Mouse (Mus musculus) left cerebral cortex, adult 18-20 months (tissue): ENCODE measurements around the gene Psmb4. TPM values are rescaled to one million over a fixed set of nuclear protein-coding genes. Genes with fewer than 3 reads are reported as not detected.
"Not testable (repeated sequence)": the region's sequence is repeated elsewhere in the genome, so short reads cannot be mapped to it uniquely, and the experiment has no call there.

Experiments used
- DNase-seq, 2 experiments: peaks; one replicate each; pipeline ENCODE4 v3.0.0; 2021 to 2022; ENCODE audit warnings: low spot score in 2 of 2, mixed read lengths in 1 of 2
- long read RNA-seq, 2 experiments: library from polyadenylated mRNA; stranded (forward); transcript quantifications; one replicate each; pipeline ENCODE4 v2.0.0; 2021
- total RNA-seq, 2 experiments: library from RNA; stranded (reverse); gene quantifications; 2 replicates each; pipeline ENCODE4 v1.2.3; 2021

Gene Psmb4
- total RNA-seq = 100 to 1,000 TPM; 281 to 296 TPM
- long read RNA-seq, experiment 1, transcript Psmb4-201 (7 exons, 1,183 nt) = major isoform, 57 of 64 reads
- long read RNA-seq, experiment 1, partial matches to known transcripts = 6 of 64 reads
- long read RNA-seq, experiment 1, other reads (novel, unspliced or antisense) = 1 of 64 reads
- long read RNA-seq, experiment 2, transcript Psmb4-201 (7 exons, 1,183 nt) = major isoform, 49 of 53 reads
- long read RNA-seq, experiment 2, partial matches to known transcripts = 3 of 53 reads
- long read RNA-seq, experiment 2, other reads (novel, unspliced or antisense) = 1 of 53 reads

DNA sequence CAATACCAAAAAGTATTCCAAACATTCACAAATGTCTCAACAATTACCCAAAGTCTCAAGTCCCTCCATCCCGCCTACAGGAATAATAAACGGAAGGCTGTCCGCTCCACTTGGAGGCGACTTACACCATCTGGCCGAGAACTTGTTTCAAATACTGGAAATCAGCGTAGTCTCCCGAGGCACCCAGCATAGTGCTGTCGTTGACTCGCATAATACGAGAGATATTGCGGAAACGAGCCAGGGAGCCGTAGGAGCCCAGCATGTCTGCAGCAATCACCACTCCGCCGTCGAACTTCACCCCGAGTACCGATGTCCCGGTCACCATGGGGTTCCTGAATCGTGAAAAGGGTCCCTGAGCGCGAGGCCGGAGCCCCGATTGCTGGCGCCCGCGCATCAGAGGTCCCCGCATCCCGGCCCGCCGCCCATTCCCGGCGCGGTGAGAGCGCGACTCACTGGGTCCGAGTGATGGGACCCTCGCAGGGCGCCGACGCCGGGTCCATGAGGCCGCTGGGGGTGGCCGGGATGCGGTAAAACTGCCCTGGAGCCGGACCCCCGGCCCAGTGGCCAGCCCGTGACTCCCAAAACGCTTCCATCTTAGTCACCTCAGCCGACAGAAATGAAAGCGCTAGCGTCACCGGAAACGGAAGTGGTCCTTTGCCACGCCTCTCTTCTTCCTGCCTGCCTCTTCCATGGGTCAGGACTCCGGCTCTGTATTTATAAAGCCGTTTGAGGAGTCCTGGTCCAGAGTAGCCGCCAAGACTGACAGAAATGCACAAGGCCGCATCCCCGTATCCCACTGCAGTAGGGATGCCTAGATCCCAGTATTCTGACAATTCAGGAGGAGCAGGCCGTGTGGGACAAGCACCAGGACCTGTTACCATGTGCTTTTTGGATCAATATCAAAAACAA, at the start of gene Psmb4:
Gene Psmb4, minus strand, starts transcription at position 646 of the 909 bp plus-strand sequence.
- DNase-seq = peak; percentile 79 to 89

DNA sequence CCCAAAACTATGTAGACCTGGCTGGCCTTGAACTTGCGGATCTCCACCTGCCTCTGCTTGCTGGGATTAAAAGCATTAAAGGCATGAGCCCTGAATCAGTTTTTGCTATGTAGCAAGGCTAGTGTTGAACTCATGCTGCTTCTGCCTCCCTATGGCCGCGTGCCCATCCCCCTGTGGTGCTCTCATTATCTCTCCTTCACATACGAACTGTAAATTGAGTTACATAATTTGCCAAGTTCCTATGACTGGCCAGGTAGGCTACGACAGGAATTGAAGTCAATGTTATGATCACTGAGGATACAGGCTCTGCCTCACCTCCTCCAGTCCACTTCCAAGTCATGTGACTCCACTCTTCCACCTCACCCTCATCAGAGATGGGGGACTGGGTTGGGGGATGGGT, 49.4 kb upstream of the Psmb4 start:
- DNase-seq = not testable (repeated sequence)

DNA sequence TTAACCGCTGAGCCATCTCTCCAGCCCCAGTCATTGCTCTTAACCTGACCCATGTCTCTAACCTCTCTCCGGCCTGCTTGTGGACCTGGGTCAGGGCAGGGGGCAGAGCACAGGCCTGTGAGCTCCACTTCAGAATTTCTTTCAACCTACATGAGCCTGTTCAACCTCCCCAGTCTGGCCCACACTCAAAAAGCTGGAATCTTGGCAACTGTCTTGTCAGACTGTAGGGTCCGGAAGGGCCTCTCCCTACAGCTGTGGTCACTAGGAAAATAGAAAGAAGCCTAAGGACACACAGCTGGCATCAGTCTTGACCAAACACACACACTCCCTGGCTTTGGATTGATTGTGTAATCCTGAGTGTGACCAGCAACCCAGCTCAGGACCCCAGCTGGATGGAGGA, 48.6 kb upstream of the Psmb4 start:
- not testable (repeated sequence) for DNase-seq

DNA sequence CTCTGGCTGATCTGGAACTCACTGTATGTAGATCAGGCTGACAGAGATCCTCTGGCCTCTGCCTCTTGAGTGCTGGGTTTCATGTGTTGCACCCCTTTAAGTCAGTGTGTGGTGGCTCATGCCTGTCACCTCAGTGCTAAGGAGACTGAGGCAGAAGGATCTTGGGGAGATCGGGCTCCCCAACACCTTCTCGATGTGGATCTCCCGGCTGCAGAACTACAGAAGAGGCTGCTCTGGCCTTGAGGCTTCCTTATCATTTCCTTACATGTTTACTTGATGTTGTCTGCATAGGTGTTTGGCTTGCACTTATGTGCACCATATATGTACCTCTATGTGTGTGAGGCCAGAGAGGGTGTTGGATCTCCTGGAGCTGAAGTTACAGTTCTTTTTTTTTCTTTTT, 47.8 kb upstream of the Psmb4 start:
- not testable (repeated sequence) for DNase-seq

DNA sequence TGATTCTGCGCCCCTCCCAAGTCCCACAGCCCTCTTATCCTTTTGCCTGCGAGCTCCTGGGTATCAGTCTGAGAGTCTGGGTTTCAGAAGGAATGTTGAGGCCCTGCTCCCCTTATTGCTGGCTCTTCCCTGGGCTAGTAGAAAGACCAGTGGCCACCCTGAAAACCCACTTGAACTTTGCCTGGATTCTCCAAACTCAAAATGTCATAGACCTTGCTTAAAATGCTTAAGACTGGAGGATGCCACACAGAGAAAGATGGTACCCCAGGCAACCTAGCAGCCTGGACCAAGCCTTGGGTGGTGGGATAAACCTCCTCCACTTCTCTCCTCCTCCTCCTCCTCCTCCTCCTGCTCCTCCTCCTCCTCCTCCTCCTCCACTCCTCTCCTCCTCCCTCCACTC, 46.8 kb upstream of the Psmb4 start:
- not testable (repeated sequence) for DNase-seq

DNA sequence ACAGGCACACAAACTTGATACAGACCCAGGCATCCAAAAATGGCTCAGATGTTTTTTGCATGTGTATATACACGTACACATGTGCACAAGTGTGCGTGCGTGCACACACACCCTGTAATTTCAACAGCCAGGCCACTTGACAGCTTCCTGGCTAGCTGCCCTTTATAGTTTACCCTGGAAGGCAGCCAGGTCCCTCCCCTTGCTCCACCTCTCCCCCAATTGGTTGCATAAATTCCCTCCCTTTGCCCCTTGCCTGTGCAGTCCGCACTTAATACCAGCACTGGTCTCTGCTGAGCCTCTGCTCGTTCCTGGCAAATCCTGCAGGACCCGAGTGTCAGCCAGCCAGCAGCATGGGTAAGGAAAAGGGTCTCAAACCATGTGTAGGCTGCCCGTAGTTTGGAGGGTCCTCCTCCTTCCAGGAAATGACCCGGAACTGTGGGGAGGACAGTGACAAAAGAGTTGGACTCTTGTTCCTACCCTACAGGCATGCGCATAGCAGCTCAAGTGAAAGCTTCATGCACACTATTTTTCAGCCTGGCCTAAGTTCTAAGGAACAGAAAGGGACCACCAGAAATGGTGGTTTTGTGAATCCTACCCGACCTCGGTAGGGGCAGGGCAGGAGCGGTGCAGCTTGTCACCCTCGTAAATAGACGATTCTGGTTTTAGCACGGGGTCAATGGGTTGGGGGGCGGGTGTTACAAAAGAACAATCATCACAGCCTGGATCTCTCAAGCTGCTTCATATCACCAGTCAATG, 46.2 kb upstream of the Psmb4 start, which contains the start of gene Selenbp1:
Gene Selenbp1, plus strand, starts transcription at position 248 of the 756 bp plus-strand sequence.
- DNase-seq = peak; percentile 24 to 32

DNA sequence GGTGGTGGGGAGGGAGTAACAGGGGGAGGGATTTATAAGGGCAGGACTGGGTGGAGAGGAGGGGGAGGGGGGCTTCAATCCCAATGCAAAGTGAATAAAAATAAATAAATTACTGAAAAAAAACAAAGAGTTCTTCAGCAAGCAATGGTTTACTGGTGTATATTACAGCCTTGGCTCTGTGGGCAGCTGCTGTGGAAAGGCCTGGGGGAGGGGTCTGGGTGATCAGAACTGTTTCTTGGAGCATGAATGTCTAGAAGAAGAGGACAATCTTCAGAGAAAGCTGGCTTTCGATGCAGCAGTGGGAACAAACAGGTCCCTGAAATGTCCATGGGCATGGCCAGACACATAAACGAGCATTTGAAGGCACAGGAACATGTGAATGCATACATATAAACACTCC, 45.5 kb upstream of the Psmb4 start:
- DNase-seq = not testable (repeated sequence)

DNA sequence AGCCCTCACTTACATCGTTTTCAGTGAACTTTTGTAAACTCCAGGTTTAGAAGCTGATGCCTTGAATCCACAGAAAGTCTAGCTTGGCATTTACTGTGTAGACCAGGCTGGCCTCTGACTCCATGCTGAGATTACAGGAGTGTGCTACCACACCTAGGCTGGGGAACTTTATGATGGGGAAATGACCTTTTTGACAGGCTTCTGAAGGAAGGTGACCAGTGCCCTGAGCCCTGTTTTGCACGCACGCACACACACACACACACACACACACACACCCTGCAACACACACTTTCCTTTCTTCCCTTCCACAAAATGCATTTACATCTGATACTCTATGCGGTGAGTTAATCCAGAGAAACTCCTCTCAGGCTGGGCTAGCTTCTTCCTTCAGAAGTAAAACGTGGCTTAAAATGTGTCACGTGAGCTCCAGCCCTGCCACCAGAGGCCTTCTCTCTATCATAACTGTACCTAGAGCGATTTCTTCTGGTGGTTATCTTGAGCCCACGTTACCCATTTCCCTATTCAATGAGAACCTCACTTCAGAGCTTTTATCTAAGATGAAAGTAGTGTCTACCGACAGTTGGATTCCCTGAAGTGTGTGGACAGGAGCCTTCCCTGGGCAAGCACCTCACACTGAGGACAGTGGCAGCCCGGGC, 44.8 kb upstream of the Psmb4 start:
- not testable (repeated sequence) for DNase-seq

DNA sequence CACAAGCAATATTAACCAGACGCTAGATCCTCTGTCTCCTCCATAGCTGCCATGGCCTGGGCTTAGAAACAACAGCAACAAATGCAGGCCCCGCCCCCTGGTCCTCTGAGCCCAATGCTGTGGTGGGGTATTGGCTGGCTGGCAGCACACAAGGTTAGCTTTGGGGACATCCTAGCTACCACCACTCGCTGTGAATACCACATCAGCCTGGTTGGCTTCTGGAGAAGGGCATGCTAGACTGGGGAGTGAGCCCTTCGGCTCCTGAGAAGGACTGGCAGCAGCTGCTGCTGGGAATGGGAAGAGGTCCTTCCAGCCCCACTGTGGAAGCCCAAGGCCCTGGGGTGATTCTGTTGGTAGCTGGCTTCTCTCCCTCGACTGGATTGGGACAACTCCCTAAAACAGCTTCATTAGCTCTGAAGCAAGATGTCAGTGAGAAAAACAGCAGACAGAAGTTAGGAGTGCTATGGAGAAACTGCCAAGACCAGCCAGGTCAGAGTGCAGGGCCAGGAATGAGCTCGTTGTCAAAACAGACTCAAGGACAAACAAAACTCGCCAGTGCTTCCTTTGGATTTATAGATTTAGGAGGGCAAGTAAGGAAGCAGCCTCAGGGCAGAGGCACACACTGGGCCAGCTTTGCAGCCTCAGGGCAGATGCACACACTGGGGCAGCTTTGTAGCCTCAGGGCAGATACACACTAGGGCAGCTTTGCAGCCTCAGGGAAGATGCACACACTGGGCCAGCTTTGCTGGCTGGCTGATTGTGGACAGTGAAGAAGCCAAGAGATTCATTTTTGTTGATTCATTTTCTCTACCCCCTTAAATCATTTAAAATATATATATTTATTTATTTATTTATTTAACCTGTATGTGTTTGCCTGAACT, 43.9 kb upstream of the Psmb4 start:
- not testable (repeated sequence) for DNase-seq

DNA sequence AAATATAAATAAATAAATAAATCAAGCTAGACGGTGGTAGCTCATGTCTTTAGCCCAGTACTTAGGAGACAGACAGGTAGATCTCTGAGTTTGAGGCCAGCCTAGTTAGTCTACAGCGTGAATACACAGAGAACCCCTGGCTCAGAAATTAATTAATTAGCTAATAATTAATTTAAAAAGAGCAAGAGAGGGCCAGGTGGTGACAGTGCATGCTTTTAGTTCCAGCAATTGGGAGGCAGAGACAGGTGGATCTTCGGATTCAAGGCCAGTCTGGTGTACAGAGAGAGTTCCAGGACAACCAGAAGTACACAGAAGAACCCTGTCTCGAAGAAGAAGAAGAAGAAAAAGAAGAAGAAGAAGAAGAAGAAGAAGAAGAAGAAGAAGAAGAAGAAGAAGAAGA, 42.2 kb upstream of the Psmb4 start:
- DNase-seq = not testable (repeated sequence)

DNA sequence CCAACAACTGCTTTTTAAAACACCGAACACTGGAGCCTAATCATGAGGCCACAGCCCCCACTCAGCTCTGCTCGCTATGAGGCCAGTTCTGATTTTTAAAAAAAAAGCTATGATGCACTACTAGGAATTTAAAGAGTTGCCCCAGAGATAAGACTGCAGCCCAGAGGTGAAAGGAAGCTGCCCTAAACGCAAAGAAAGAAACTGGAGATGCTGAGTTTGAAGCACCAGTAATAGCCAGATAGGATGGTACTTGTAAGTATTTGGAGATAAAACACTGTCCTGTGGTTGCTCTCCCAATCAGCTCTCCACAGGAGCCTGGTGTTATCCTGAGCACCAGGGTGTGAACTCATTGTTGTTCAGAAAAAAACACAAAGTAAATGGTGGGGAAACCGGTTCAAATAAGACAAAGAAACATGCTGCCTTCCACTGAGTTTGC, 39.6 kb upstream of the Psmb4 start:
- DNase-seq = not testable (repeated sequence)

DNA sequence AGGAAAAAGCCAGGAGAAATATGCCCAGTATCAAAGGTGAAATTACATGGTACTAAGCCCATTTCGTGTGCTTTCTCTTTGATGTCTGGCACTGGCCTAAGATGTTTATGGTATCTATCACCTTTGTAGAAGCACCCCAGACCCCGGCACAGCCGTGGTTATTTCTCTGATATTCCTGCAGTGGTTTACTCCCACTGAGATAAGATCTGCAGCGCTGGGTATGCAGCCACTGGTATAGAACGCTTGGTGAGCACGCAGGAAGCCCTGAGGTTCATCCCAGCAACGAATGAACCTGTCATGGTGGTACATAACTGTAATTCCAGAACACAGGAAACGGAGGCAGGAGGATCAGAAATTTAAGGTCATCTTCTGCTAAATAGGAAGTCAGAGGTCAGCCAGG, 37.9 kb upstream of the Psmb4 start:
- no peak for DNase-seq

DNA sequence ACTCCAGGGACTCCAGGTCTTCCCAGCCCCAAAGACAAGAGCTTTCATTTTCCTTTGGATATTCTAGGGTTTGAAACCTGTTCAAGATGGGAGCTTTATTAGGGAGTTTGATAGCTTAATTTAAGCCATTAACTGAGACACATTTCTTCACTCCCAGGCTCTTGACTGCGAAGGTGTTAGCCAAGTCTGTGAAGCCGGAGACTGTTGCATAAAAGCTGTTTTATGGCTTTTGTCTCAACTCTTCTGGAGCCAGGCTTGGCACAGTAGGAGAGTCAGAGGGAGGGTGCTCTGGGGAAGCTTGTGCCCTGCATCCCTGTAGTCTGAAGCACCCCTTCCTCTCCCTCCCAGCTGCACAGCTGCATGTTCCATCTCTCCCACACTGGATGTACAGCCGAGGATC, 35.6 kb upstream of the Psmb4 start:
- no peak for DNase-seq

DNA sequence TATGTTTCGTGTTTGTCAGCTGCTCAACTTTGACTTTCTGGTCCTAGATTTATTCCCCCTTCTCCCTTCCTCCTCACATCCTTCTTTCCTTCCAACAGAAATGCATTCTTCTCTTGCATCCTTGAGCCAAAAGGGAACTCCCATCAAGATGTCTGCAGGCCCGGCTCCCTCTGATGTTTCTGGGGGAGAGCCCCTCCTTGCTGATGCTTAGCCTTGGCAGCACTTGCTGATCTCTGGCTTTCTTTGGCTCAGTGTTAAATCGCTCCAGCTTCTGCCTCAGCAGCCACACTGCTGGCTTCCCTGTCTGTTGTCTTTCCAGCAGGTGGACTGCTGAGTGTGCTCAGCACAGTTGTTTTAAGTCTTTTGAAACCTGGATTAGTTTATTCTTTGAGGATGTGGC, 34.3 kb upstream of the Psmb4 start:
- DNase-seq = no peak

DNA sequence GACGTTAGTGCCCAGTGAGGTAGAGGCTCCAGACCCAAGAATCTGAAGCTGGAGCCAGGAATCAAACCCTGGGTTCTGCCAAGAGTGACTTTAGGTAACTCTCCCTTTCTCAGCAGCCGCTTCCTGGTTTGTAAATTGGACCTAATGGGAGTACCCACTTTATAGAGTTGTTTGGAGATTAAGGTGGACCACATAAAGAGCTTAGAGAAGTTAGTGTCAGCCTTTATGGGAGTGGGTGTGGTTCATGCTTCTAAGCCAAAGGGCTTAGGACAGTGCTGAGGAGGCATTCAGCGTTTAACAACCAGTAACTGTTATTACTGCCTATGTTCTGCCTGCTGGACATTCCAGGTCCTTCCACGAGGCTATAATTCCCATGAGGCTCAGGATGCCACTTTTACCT, 32.1 kb upstream of the Psmb4 start:
- DNase-seq = no peak

DNA sequence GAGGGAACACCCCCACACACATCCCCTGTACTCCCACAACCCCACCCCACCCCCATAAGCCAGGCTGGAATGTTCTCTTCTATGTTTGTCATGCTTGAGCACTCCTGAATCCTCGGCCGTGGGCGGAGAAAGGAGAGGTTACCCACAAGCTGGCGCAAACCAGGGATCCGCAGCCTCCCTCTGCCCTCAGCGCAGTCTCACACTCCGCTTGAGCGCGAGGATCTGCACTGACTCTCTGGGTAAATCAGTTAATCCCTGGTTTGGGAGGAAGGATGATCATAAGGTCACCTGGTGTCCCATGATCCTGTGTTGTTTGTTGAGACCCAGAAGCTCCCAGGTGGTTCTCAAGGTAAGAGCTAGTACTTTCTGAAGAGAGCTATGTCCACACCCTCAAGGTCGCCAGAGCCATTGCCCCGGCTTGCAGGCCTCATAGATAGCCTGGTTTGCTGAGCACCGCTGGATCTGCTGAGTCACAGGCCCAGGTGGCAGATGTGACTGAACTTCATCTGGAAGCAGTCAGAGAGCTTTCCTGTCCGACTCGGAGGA, 31.1 kb upstream of the Psmb4 start:
- DNase-seq = peak; percentile 36 to 39

DNA sequence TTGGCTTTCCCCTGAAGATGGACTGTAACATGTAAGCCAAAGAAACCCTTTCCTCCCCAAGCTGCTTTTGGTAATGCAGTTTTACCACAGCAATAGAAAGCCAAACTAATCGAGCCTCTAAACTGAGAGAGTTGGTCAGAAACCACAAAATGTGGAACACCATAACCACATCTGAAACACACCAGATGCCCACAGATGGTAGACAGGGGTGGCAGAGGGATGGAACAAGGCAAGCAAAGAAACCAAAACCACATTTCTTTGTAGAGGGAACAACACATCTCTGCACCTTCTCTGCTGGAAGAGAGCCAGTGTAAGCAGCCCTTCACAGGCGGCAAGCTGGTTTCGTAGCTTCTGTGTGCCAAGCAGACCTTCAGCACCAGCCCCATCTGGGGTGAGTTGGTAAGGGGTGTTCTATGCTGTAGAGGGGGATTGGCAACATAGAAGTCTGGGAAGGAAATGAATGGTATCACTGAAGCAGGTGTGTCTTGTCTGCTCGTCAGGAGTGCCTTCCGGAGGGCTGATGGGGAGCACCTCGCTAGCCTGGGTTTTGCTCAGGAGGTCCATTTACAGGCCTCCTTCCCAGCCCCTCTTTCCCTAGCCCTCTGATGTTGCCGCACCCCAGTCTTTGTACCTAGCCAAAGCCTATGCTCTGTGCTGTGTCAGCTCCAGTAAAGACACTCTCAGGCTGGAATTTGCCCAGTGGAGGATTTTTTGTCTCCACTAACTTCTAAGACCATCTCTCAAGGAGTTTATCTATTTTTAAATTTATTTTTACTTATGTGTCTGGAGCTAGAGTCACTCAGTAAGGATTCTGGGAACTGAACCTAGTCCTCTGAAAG, 29.4 kb upstream of the Psmb4 start:
- DNase-seq = no peak

DNA sequence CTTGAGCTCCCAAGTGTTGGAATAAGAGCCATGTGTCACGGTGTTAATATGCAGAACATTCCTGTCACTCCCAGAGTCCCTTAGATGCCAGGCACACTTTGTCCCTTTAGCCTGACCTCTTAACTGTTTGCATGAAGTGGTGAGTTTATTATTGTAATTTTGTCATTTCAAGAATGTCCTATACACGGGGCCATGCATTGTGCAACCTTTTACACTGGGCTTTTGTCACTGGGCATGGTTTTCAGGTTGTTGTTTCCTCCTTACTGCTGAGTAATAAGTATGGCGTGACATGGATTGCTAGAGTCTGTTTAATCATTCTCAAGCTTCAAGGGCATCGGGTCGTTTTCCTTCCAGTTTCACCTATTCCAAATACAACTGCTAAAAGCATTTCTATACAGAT, 27.0 kb upstream of the Psmb4 start:
- DNase-seq = no peak
